ENCODE assay signal across 9 mouse cellular contexts in the genomic region with DNA sequence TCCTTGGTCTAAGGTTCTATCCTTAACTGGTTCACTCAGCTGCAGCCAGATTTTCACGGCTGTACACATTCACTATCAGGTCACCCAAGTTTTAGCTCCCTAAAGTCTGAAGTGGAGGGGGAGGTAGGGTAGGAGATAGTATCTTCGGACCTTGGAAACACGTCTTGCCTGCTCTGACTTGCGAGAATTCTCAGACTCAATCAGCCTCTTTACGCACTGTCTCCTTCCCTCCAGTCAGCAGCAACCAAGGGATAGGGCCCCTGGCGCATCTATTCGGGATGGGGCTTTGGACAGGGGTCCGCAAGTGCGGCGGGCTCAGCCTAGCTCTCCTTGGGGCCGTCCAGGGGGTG. TPM values are rescaled to one million over a fixed set of nuclear protein-coding genes. Genes with fewer than 3 reads are reported as not detected.
A peak's percentile ranks its signal among the peaks of the same experiment; 100 is the strongest.
DNase-seq lines count a peak whose midpoint lies in the region; ATAC-seq lines count a peak whose summit lies in the region.
"Had no signal": no experiment of that assay in that cellular context is flagged by ENCODE, and none has a peak within 500 bp of the region (broad histone marks: within the 10 kb centered on the region; RNA-seq: fewer than 3 reads in every experiment).

No protein-coding gene starts in this region.

- 1% methylated on average over 11 of the region's 11 CpGs for WGBS in heart, embryonic 15.5 days
- 1% methylated on average over 11 of the region's 11 CpGs for WGBS in hindbrain, embryonic 11.5 days
- 1% methylated on average over 11 of the region's 11 CpGs for WGBS in midbrain, embryonic 12.5 days

- DNase-seq in heart, postnatal 14 days: no peak
- peak; percentile 54 for DNase-seq in R1 (ENCODE audit: low read depth, low spot score)
- no peak for DNase-seq in hindbrain, embryonic 11.5 days (ENCODE audit: low spot score)
- DNase-seq in adrenal gland, adult 18-20 months (ENCODE audit: low spot score in 2 of 2): no peak
- DNase-seq in cerebellum, postnatal 4 days (ENCODE audit: low spot score in 2 of 2): no peak
- no peak for DNase-seq in thymus, postnatal 0 days (ENCODE audit: low spot score)

- H3K27ac ChIP-seq in heart, embryonic 15.5 days: peak overlapping the region; percentile 92
- peak overlapping the region; percentile 67; the same call in 1 of the 2 replicates for H3K27ac ChIP-seq in hindbrain, embryonic 11.5 days (ENCODE audit: low read depth, low read length)
- peak overlapping the region; percentile 35; the same call in 1 of the 2 replicates for H3K27ac ChIP-seq in midbrain, embryonic 12.5 days (replicated peaks)

- H3K9ac ChIP-seq in heart, embryonic 15.5 days: peak overlapping the region; percentile 82
- H3K9ac ChIP-seq in hindbrain, embryonic 11.5 days (ENCODE audit: low read depth, low read length): peak overlapping the region; percentile 63
- peak overlapping the region; percentile 54 for H3K9ac ChIP-seq in midbrain, embryonic 12.5 days (replicated peaks)

- H3K4me2 ChIP-seq in heart, embryonic 15.5 days: peak overlapping the region; percentile 83
- H3K4me2 ChIP-seq in hindbrain, embryonic 11.5 days (replicated peaks; ENCODE audit: low read depth, low read length): peak overlapping the region; percentile 79
- H3K4me2 ChIP-seq in midbrain, embryonic 12.5 days (replicated peaks): peak overlapping the region; percentile 91

- peaks cover 62% of the 10 kb centered on the region for H3K4me1 ChIP-seq in heart, embryonic 15.5 days (replicated peaks)
- H3K4me1 ChIP-seq in hindbrain, embryonic 11.5 days (replicated peaks; ENCODE audit: control insufficient read depth, insufficient read depth, low read length): peaks cover 6% of the 10 kb centered on the region
- H3K4me1 ChIP-seq in midbrain, embryonic 12.5 days: peaks cover 22% of the 10 kb centered on the region

- 0 out of 2 replicates have a peak, but pooled peaks have one; percentile 1 for ATAC-seq in heart, embryonic 15.5 days (replicated peaks; ENCODE audit: insufficient number of reproducible peaks, insufficient read depth, low FRiP score, low read depth)
- peak; percentile 41; the same call in 1 of the 2 replicates for ATAC-seq in hindbrain, embryonic 11.5 days (ENCODE audit: low FRiP score)
- no peak for ATAC-seq in midbrain, embryonic 12.5 days (ENCODE audit: low FRiP score, low read depth)

- H3K36me3 ChIP-seq in heart, embryonic 15.5 days: peaks cover 13% of the 10 kb centered on the region
- H3K36me3 ChIP-seq in hindbrain, embryonic 11.5 days (ENCODE audit: control insufficient read depth, insufficient read depth, low read length): no peaks in the 10 kb centered on the region
- H3K36me3 ChIP-seq in midbrain, embryonic 12.5 days: no peaks in the 10 kb centered on the region

- intact Hi-C loops in heart, postnatal 14 days (cut with DNase I): loop anchor here (5.0 to 10.0 kb wide), 3 partner anchors 105 to 377 kb away; a partner anchor contains a TSS

- H3K9me3 ChIP-seq in heart, embryonic 15.5 days (replicated peaks): no peaks in the 10 kb centered on the region
- H3K9me3 ChIP-seq in hindbrain, embryonic 11.5 days (ENCODE audit: control insufficient read depth, low read length): no peaks in the 10 kb centered on the region
- no peaks in the 10 kb centered on the region for H3K9me3 ChIP-seq in midbrain, embryonic 12.5 days

- H3K27me3 ChIP-seq in heart, embryonic 15.5 days: peaks cover 3% of the 10 kb centered on the region; the same call in 1 of the 2 replicates
- peaks cover 32% of the 10 kb centered on the region for H3K27me3 ChIP-seq in hindbrain, embryonic 11.5 days (ENCODE audit: control insufficient read depth, insufficient read depth, low read length)
- peaks cover 81% of the 10 kb centered on the region for H3K27me3 ChIP-seq in midbrain, embryonic 12.5 days

- H3K4me3 ChIP-seq in heart, embryonic 15.5 days: peak overlapping the region; percentile 60
- peak overlapping the region; percentile 51 for H3K4me3 ChIP-seq in hindbrain, embryonic 11.5 days (ENCODE audit: low read depth, low read length)
- H3K4me3 ChIP-seq in midbrain, embryonic 12.5 days: peak overlapping the region; percentile 53

RNA-seq across cellular contexts. Expression of a gene that starts 3.3 kb away (rescaled TPM):
- polyA plus RNA-seq in heart, embryonic 15.5 days (2015; fragmentation: Nextera tagmentation; extraction: Ambion mirVana): 107 and 133 TPM in 2 replicates
- 10 to 100 TPM; 69.8 to 80.5 TPM for total RNA-seq in heart, postnatal 14 days (2021)
- 58.0 and 64.2 TPM in 2 replicates for polyA plus RNA-seq in hindbrain, embryonic 11.5 days (2014; fragmentation: Nextera tagmentation; extraction: Ambion mirVana)
- 29.8 and 41.6 TPM in 2 replicates for polyA plus RNA-seq in midbrain, embryonic 12.5 days (2016; fragmentation: Nextera tagmentation; extraction: Ambion mirVana)
- total RNA-seq in adrenal gland, adult 18-20 months (2021): 100 to 1,000 TPM; 106 to 127 TPM
- polyA plus RNA-seq in thymus, postnatal 0 days (2015; fragmentation: Nextera tagmentation; extraction: Ambion mirVana): 14.5 and 16.8 TPM in 2 replicates
- total RNA-seq: neutrophil, adult 5-6 weeks had no signal

Comparison
In these comparisons a context has a peak if more than half of its experiments do, and no peak if none do; other contexts are left out.
1. H3K27ac ChIP-seq: peak in every context shown above with its lines; median percentile 92 in heart, embryonic 15.5 days; 67 in hindbrain, embryonic 11.5 days; 35 in midbrain, embryonic 12.5 days.